Mouse (Mus musculus) c-Kit-positive CD71-positive TER-119-positive erythroid progenitor cells, embryonic 14.5 days (primary cell): Measurements from ENCODE around the gene Ces1h.
"Not testable (repeated sequence)": the region's sequence is repeated elsewhere in the genome, so short reads cannot be mapped to it uniquely, and the experiment has no call there.

ENCODE experiments used
- DNase-seq: peaks from one replicate; pipeline ENCODE4 v3.0.0-alpha.2; 2013; ENCODE audit warnings: low spot score

The Ces1h gene

DNA sequence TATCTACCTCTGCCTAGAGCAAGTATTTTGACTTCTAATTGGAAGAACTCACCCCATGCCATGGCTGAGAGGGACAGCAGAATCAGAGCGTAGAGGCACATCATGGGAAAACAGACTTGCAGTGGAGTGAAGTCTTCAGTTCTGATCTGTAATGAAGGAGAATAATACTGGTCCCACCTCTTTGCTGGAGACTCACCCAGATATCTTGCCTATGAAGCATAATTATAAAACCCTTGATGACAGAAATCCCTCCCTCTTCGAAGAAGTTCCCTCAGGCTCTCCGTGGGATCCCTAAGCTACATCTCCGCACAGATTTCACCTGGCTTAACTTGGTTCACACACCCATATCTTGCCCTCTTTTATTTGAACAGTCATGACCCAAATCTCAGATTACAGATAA lies at the start of gene Ces1h:
Gene Ces1h, minus strand, starts transcription at position 101 of the 400 bp plus-strand sequence.
- no peak for DNase-seq

- DNase-seq: no peak
Measured at GRCm38 (mm10) chr8:93427195-93427594, 47.7 kb upstream of the Ces1h start.

DNA sequence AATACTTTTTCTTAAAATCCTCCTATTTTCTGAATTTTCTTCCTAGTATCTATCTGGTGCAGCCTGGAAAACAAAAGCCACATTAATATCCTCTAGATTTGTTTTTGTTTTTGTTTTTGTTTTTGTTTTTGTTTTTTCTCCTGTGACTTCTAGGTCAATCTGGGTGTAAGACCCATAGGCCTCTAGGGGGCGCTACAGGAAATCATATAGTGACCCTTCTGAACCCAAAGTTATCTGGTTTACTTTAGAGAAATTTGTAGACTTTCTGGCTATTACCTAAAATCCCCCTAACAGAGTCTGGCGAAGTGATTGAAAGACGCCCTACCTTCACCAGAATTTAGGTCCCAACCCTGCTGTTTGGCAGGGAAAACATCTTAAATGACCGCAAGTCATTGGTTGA lies 35.9 kb upstream of the Ces1h start:
- DNase-seq: no peak

GRCm38 (mm10) chr8:93408830-93409229 lies 29.3 kb upstream of the Ces1h start:
- DNase-seq: no peak

GRCm38 (mm10) chr8:93399698-93400097 lies 20.2 kb upstream of the Ces1h start:
- DNase-seq: no peak

DNA sequence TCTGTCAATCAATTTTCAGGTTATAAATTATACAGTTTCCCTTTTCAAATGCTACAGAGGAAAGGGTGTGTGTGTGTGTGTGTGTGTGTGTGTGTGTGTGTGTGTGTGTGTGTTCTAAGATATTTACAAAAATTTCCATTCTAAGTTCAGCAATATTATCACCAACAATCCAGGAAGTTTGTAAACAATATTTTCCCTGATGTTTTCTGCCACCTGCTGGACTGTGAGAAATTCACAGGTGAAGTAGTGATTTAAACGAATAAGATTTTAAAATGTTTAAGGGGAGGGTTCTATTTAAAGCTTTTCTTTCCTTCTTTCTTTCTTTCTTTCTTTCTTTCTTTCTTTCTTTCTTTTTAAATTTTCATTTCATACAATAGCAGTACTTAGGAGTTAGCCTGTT lies 18.5 kb upstream of the Ces1h start:
- no peak for DNase-seq

DNA sequence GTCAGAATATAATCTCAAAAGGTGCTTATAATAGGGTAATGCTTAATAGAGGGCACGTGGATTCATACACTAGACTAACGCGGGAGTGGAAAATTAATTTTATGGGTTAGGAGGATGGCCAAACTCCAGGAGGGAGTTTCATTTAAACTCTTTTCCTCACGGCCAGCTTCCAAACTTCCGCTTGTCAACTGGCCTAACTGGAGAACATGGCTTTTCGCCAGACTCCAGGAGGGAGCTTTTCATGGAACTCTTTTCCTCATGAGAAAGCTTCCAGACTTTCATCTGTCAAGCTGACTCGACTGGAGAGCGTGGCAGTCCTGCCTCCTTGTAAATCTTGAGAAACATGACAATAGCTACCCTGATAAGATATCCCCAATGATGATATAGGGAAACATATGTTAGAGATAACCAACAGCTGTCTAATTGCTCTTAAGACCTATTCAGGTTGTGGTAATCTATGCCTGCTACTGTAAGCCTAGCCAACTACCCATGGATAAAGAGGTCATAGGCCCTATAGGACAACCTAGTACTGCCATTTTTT lies 14.6 kb upstream of the Ces1h start:
- DNase-seq: not testable (repeated sequence)

GRCm38 (mm10) chr8:93369481-93369880 lies 10.0 kb downstream of the Ces1h start:
- DNase-seq: no peak

DNA sequence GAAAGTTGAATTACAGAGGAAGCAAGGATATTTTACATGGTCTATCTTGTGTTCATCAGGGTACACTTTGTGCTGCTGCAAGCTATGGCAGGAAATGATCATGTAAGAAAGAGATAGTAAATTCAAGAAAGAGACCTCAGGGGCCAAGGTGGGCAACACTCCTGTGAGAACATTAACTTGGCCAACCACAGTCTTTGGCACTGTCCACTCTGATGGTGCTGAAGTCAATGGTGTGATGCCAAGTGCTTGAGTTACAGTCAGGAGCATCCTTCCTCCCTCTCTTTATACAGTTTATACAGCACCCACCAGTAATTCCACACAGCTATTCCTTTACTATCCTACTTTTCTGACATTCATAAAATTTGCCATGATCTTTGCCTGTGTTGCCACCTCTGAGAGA lies 19.4 kb downstream of the Ces1h start:
- DNase-seq: no peak

DNA sequence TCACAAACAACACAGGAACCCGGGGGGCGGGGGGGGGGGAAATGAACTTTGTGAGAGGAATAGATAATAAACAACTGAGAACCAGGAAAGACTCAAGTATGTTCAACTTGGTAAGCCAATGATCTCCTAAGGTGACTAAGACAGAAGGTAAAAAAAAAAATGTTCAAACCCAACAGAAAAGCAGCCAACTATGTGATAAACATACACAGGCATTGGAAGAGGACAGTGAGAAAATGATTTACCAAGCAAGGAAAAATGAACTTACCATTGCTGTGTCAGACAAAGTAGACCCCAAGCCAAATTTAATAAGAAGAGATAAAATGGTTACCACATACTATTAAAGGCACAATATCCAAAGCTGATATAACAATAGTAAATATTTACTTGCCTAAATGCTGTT lies 40.0 kb downstream of the Ces1h start:
- DNase-seq: no peak

GRCm38 (mm10) chr8:93337207-93337606 lies 42.3 kb downstream of the Ces1h start, which contains the start of gene Ces1g:
Gene Ces1g (minus strand): TSS chr8:93337308.
- DNase-seq: no peak

DNA sequence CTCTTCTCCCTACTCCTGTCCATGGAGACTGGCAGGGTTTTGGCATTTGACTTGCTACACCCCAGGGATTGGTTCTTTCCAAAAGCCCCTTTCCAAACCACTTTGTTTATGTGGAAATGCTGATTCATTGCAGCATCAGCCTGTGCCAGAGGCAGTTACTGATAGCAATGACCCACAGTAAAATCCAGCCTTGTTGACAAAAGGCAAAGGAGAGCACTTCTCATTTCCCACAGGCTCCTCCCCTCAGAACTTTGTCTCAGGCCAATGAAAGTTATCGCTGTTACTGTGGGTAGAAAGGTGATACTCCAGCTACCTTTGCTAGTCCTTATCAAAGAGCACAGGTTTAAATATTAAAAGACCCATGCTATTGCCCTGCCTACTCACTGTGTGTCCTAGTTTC lies 46.8 kb downstream of the Ces1h start:
- no peak for DNase-seq

GRCm38 (mm10) chr8:93331151-93331550 lies 48.4 kb downstream of the Ces1h start:
- no peak for DNase-seq

GRCm38 (mm10) chr8:93325123-93325522 lies 54.4 kb downstream of the Ces1h start:
- DNase-seq: no peak

DNA sequence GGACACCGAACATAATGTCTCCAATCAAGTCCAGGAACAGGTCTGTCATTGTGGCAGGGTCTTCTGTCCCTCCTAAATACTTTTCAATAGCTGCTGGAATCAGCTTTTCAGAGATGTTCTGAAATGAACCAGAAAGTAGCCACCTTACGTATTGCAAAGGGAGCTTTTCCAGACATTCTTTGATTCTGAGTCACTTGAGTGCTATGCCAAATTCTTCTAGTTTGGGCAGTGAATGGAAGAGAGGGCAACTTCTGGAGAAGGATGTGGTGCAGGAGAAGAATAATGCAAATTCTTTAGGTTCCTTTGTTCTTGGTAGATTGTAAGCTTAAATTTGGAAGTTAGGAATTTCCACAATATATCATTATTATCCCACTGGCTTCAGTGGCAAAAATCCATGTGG lies 62.5 kb downstream of the Ces1h start:
- DNase-seq: no peak

GRCm38 (mm10) chr8:93315557-93315956 lies 64.0 kb downstream of the Ces1h start:
- DNase-seq: no peak
